Mouse (Mus musculus) limb, embryonic 14.5 days (tissue): ENCODE data around the gene Ptgfrn. TPM values are rescaled to one million over a fixed set of nuclear protein-coding genes. Genes with fewer than 3 reads are reported as not detected.
A peak's percentile ranks its signal among the peaks of the same experiment; 100 is the strongest.

Experiments used
- ATAC-seq: fragments of 200-750 bp; cut with Nextera tagmentation; 2 replicates; pipeline ENCODE4 v1.8.0; 2017; ENCODE audit warnings: low read depth, moderate number of reproducible peaks, moderate TSS enrichment; ENCODE audit not compliant: low FRiP score
- DNase-seq: peaks from one replicate; pipeline ENCODE4 v3.0.0-alpha.2; 2015; ENCODE audit warnings: low spot score
- H3K27ac ChIP-seq: fragments of 300-500 bp; sonication (generic); replicated peaks from 2 replicates; pipeline ENCODE4 v1.5.1; 2014; ENCODE audit warnings: low read depth, mild to moderate bottlenecking, low read length, moderate library complexity, mixed read lengths
- H3K27me3 ChIP-seq: fragments of 300-500 bp; sonication (generic); 2 replicates; pipeline ENCODE4 v1.6.1; 2014; ENCODE audit warnings: low read length, mixed read lengths; ENCODE audit not compliant: control insufficient read depth, insufficient read depth
- H3K36me3 ChIP-seq: fragments of 300-500 bp; sonication (generic); 2 replicates; pipeline ENCODE4 v1.6.1; 2014; ENCODE audit warnings: mild to moderate bottlenecking, low read length, moderate library complexity, mixed read lengths; ENCODE audit not compliant: control insufficient read depth, insufficient read depth
- H3K4me1 ChIP-seq: fragments of 300-500 bp; sonication (generic); 2 replicates; pipeline ENCODE4 v1.6.1; 2014; ENCODE audit warnings: antibody characterized with exemption, low read length, mixed read lengths; ENCODE audit not compliant: control insufficient read depth, insufficient read depth
- H3K4me2 ChIP-seq: fragments of 300-500 bp; sonication (generic); replicated peaks from 2 replicates; pipeline ENCODE4 v1.6.1; 2014; ENCODE audit warnings: low read depth, mild to moderate bottlenecking, low read length, moderate library complexity; ENCODE audit not compliant: severe bottlenecking
- H3K4me3 ChIP-seq: fragments of 300-500 bp; sonication (generic); replicated peaks from 2 replicates; pipeline ENCODE4 v1.5.1; 2014; ENCODE audit warnings: low read length
- H3K9ac ChIP-seq: fragments of 300-500 bp; sonication (generic); 2 replicates; pipeline ENCODE4 v1.6.1; 2014; ENCODE audit warnings: mild to moderate bottlenecking, low read depth, low read length, moderate library complexity; ENCODE audit not compliant: severe bottlenecking
- H3K9me3 ChIP-seq: fragments of 300-500 bp; sonication (generic); 2 replicates; pipeline ENCODE4 v1.6.1; 2016; ENCODE audit warnings: low read length; ENCODE audit not compliant: control insufficient read depth
- POLR2A ChIP-seq: fragments of 200-500 bp; IDR thresholded peaks from 2 replicates; pipeline ENCODE4 v1.8.0; 2012; ENCODE audit warnings: inconsistent platforms, mild to moderate bottlenecking, moderate library complexity, borderline replicate concordance; ENCODE audit not compliant: insufficient read depth, insufficient read length; ENCODE audit errors: extremely low read depth
- WGBS: fragments of 180-500 bp; shearing (Covaris S2); extraction: QIAGEN DNeasy Blood & Tissue Kit; methylation state at CpG from one replicate; pipeline ENCODE4 v1.1.7; 2014; 5-methylcytosine and 5-hydroxymethylcytosine counted together
- polyA plus RNA-seq, 2 experiments: library from polyadenylated mRNA; depleted of rRNA in 1 of 2; stranded (reverse) in 1 of 2; unstranded in 1 of 2; fragments of >200 nt; fragmentation: Nextera tagmentation in 1 of 2; extraction: Ambion mirVana in 1 of 2; gene quantifications; 2 replicates each; pipeline versions ENCODE4 v1.2.1 to v1.2.3; 2012 to 2014

Ptgfrn gene
- polyA plus RNA-seq, 2 experiments, result 10.7 to 44.5 TPM

- DNase-seq, result no peak
- Histone ChIP-seq H3K27ac (no peak overlapping the region), H3K27me3 (no peaks in the 10 kb centered on the region), H3K9me3 (no peaks in the 10 kb centered on the region), H3K36me3 (peaks cover 37% of the 10 kb centered on the region), H3K4me3 (no peak overlapping the region), H3K4me1 (peaks cover 17% of the 10 kb centered on the region), H3K9ac (no peak overlapping the region), H3K4me2 (no peak overlapping the region)
- ATAC-seq, result no peak
- WGBS, result 80% methylated on average over 9 of the region's 9 CpGs
- TF ChIP-seq POLR2A, result no peak
Measured at GRCm38 (mm10) chr3:101073384-101073783, 36.7 kb downstream of the Ptgfrn start.

DNA sequence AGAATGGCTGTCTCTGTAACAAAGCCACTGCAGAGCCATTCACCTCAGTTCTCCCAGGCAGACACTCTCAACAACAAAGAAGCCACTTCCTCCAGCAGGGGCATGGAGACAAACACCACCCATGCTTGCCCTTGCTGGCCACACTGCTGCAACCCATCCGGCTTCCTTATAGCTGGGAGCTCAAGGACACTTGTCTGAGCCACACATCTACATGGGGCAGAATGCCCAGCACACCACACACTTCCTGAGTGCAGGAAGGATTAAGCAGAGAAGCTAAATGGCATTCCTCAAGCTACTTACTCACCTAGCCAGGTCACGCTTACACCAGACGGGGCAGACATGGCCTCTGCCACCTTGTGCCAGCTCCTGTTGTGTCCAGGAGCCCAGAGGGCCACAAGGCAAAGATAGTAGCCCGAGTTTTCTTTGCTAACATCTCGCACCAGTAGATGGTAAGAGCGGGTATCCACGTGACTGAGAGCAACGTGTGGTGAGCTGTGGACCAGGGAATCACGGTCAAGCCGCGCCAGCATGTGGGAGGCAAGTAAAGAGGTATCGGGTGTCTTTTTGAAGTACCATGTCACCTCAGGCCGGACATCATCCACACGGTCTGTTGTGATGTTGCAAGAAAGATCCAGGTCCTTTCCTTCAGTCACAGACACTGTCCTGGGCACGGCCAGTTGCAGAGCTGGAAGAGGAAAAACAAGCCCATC lies 37.4 kb downstream of the Ptgfrn start:
- Histone ChIP-seq H3K4me2 (no peak overlapping the region), H3K9me3 (no peaks in the 10 kb centered on the region), H3K4me3 (no peak overlapping the region), H3K4me1 (peaks cover 16% of the 10 kb centered on the region), H3K9ac (no peak overlapping the region), H3K36me3 (peaks cover 33% of the 10 kb centered on the region), H3K27ac (no peak overlapping the region), H3K27me3 (no peaks in the 10 kb centered on the region)
- TF ChIP-seq POLR2A, result no peak
- WGBS, result 81% methylated on average over 15 of the region's 15 CpGs
- ATAC-seq (no peak), DNase-seq (no peak)

GRCm38 (mm10) chr3:101071576-101071975 lies 38.5 kb downstream of the Ptgfrn start:
- no peak for TF ChIP-seq POLR2A
- Histone ChIP-seq H3K27ac (no peak overlapping the region), H3K4me2 (no peak overlapping the region), H3K27me3 (no peaks in the 10 kb centered on the region), H3K36me3 (peaks cover 26% of the 10 kb centered on the region), H3K4me3 (no peak overlapping the region), H3K4me1 (peaks cover 16% of the 10 kb centered on the region), H3K9ac (no peak overlapping the region), H3K9me3 (no peaks in the 10 kb centered on the region)
- DNase-seq, result no peak
- ATAC-seq, result no peak

- Histone ChIP-seq H3K9ac (no peak overlapping the region), H3K27me3 (no peaks in the 10 kb centered on the region), H3K4me1 (peaks cover 16% of the 10 kb centered on the region), H3K27ac (peak overlapping the region; percentile 35; the same call in 1 of the 2 replicates), H3K4me3 (no peak overlapping the region), H3K9me3 (no peaks in the 10 kb centered on the region), H3K4me2 (no peak overlapping the region), H3K36me3 (peaks cover 20% of the 10 kb centered on the region)
- TF ChIP-seq POLR2A, result no peak
- ATAC-seq, result peak; percentile 75
- peak; percentile 67 for DNase-seq
- 52% methylated on average over 6 of the region's 6 CpGs for WGBS
Measured at GRCm38 (mm10) chr3:101070796-101071235, 39.3 kb downstream of the Ptgfrn start.

GRCm38 (mm10) chr3:101070230-101070795 lies 39.8 kb downstream of the Ptgfrn start:
- Histone ChIP-seq H3K9ac (no peak overlapping the region), H3K36me3 (peaks cover 17% of the 10 kb centered on the region), H3K4me2 (no peak overlapping the region), H3K4me3 (no peak overlapping the region), H3K4me1 (peaks cover 16% of the 10 kb centered on the region), H3K9me3 (no peaks in the 10 kb centered on the region), H3K27me3 (no peaks in the 10 kb centered on the region), H3K27ac (peak overlapping the region; percentile 35; the same call in 1 of the 2 replicates)
- peak; percentile 31 for ATAC-seq
- TF ChIP-seq POLR2A, result no peak
- DNase-seq, result no peak
- 63% methylated on average over 10 of the region's 10 CpGs for WGBS
